8 mouse cellular contexts compared by ENCODE assay signal in genomic region chr11:51263286-51263831, GRCm38 (mm10). TPM values are rescaled to one million over a fixed set of nuclear protein-coding genes. Genes with fewer than 3 reads are reported as not detected.
DNase-seq lines count a peak whose midpoint lies in the region; ATAC-seq and TF ChIP-seq lines count a peak whose summit lies in the region.

No protein-coding gene starts in this region.

- DNase-seq in ovary, adult 18-20 months (ENCODE audit: low spot score): peak; percentile 21
- DNase-seq in ovary, postnatal 10 days (ENCODE audit: low spot score): no peak
- peak; percentile 78 to 83 for DNase-seq in cerebellum, postnatal 14 days
- DNase-seq in heart, adult 18-20 months: peak; percentile 62 to 84
- peak; percentile 86 for DNase-seq in kidney, adult 18-20 months
- peak; percentile 85 for DNase-seq in liver, adult 2 months (ENCODE audit: extremely low read depth, low read depth, low spot score)
- DNase-seq in thymus, adult 18-20 months: no peak

- under 1% methylated on average over 50 of the region's 50 CpGs for WGBS in liver, adult 2 months
- WGBS in midbrain, embryonic 15.5 days: under 1% methylated on average over 50 of the region's 50 CpGs

- ATAC-seq in midbrain, embryonic 15.5 days (replicated peaks): peak; percentile 73

- peaks cover 15% of the 10 kb centered on the region for H3K4me1 ChIP-seq in liver, adult 2 months (ENCODE audit: control insufficient read depth, insufficient read depth, low read length)
- H3K4me1 ChIP-seq in midbrain, embryonic 15.5 days: peaks cover 31% of the 10 kb centered on the region

- peak overlapping the region; percentile 98 for H3K27ac ChIP-seq in liver, adult 2 months (replicated peaks; ENCODE audit: insufficient read depth, low read depth, low read length)
- peak overlapping the region; percentile 96 for H3K27ac ChIP-seq in midbrain, embryonic 15.5 days

- H3K4me2 ChIP-seq in midbrain, embryonic 15.5 days: peak overlapping the region; percentile 52

- H3K27me3 ChIP-seq in liver, adult 2 months (ENCODE audit: control insufficient read depth, insufficient read depth, low read length): no peaks in the 10 kb centered on the region
- no peaks in the 10 kb centered on the region for H3K27me3 ChIP-seq in midbrain, embryonic 15.5 days (replicated peaks)

- H3K9ac ChIP-seq in liver, adult 2 months (ENCODE audit: low read depth, low read length): peak overlapping the region; percentile 96
- peak overlapping the region; percentile 91 for H3K9ac ChIP-seq in midbrain, embryonic 15.5 days

- no peak for TF ChIP-seq CTCF in liver, adult 2 months (IDR thresholded peaks at IDR 0.05; ENCODE audit: low read depth, low read length)

- H3K9me3 ChIP-seq in midbrain, embryonic 15.5 days: no peaks in the 10 kb centered on the region

- peak overlapping the region; percentile 85 for H3K4me3 ChIP-seq in liver, adult 2 months (ENCODE audit: insufficient read depth, low read depth, low read length)
- H3K4me3 ChIP-seq in midbrain, embryonic 15.5 days: peak overlapping the region; percentile 62

- H3K36me3 ChIP-seq in liver, adult 2 months (ENCODE audit: control insufficient read depth, insufficient read depth, low read length): peaks cover 11% of the 10 kb centered on the region
- peaks cover 4% of the 10 kb centered on the region; the same call in 1 of the 2 replicates for H3K36me3 ChIP-seq in midbrain, embryonic 15.5 days (replicated peaks)

- TF ChIP-seq POLR2A in liver, adult 2 months (IDR thresholded peaks at IDR 0.05; ENCODE audit: extremely low read depth, insufficient read depth, low read length): peak; percentile 56; the same call in 1 of the 2 replicates

- peaks cover 15% of the 10 kb centered on the region for H3K79me2 ChIP-seq in liver, adult 2 months (ENCODE audit: control insufficient read depth, insufficient read depth, low read length)

RNA-seq across cellular contexts. Expression of gene BC049762, which starts 0.5 kb away (rescaled TPM):
- not detected for total RNA-seq in heart, adult 18-20 months (2021)
- total RNA-seq in liver, adult 2 months (2014; rRNA removed): 0.60 and 1.3 TPM in 2 replicates
- 0.37 and 0.50 TPM in 2 replicates for polyA plus RNA-seq in liver, adult 2 months (2012; rRNA removed)
- polyA plus RNA-seq in midbrain, embryonic 15.5 days (2015; fragmentation: Nextera tagmentation; extraction: Ambion mirVana): 0.47 and 0.54 TPM in 2 replicates

RNA-seq across cellular contexts. Expression of gene Clk4, which starts 1.8 kb away (rescaled TPM):
- 10 to 100 TPM; 26.9 to 37.2 TPM for total RNA-seq in heart, adult 18-20 months (2021)
- 99.1 and 116 TPM in 2 replicates for total RNA-seq in liver, adult 2 months (2014; rRNA removed)
- polyA plus RNA-seq in liver, adult 2 months (2012; rRNA removed): 11.1 and 13.9 TPM in 2 replicates
- polyA plus RNA-seq in midbrain, embryonic 15.5 days (2015; fragmentation: Nextera tagmentation; extraction: Ambion mirVana): 135 and 146 TPM in 2 replicates

RNA-seq across cellular contexts. Expression of gene Col23a1, which starts 26.4 kb away (rescaled TPM):
- 1 to 10 TPM; 2.0 to 2.1 TPM for total RNA-seq in heart, adult 18-20 months (2021)
- total RNA-seq in liver, adult 2 months (2014; rRNA removed): 0.07 and 0.09 TPM in 2 replicates
- polyA plus RNA-seq in liver, adult 2 months (2012; rRNA removed): 0.05 TPM in 1 of 2 replicates, not detected in the other
- 6.1 and 7.6 TPM in 2 replicates for polyA plus RNA-seq in midbrain, embryonic 15.5 days (2015; fragmentation: Nextera tagmentation; extraction: Ambion mirVana)

RNA-seq across cellular contexts. Expression of gene Gm12569, which starts 43.1 kb away (rescaled TPM):
- total RNA-seq in heart, adult 18-20 months (2021): not detected
- total RNA-seq in liver, adult 2 months (2014; rRNA removed): not detected in 2 replicates
- polyA plus RNA-seq in liver, adult 2 months (2012; rRNA removed): not detected in 2 replicates
- polyA plus RNA-seq in midbrain, embryonic 15.5 days (2015; fragmentation: Nextera tagmentation; extraction: Ambion mirVana): not detected in 2 replicates

Comparison
In these comparisons a context has a peak if more than half of its experiments do, and no peak if none do; other contexts are left out.
1. DNase-seq: peak in ovary, adult 18-20 months (single experiment), cerebellum, postnatal 14 days (2 of 2), heart, adult 18-20 months (2 of 2), kidney, adult 18-20 months (single experiment) and liver, adult 2 months (single experiment); none in ovary, postnatal 10 days (single experiment) and thymus, adult 18-20 months (0 of 2).